Mouse (Mus musculus) embryo, embryonic 10 days (tissue): ENCODE measurements around the gene Coro7.

Source experiments
- DNase-seq: peaks from one replicate; pipeline ENCODE4 v3.0.0-alpha.2; 2015; ENCODE audit warnings: low spot score

Coro7 gene

GRCm38 (mm10) chr16:4615297-4615696 lies 64.3 kb downstream of the Coro7 start:
- no peak for DNase-seq

GRCm38 (mm10) chr16:4614639-4615038 lies 64.9 kb downstream of the Coro7 start:
- no peak for DNase-seq

GRCm38 (mm10) chr16:4613736-4614135 lies 65.8 kb downstream of the Coro7 start:
- DNase-seq, result no peak

- DNase-seq, result no peak
Observed at GRCm38 (mm10) chr16:4611676-4612075, 67.9 kb downstream of the Coro7 start.

GRCm38 (mm10) chr16:4611193-4611592 lies 68.4 kb downstream of the Coro7 start:
- no peak for DNase-seq

GRCm38 (mm10) chr16:4608532-4609059 lies 71.0 kb downstream of the Coro7 start:
- no peak for DNase-seq

GRCm38 (mm10) chr16:4607818-4608531 lies 71.6 kb downstream of the Coro7 start:
- DNase-seq, result peak; percentile 83

GRCm38 (mm10) chr16:4606431-4607084 lies 73.0 kb downstream of the Coro7 start:
- DNase-seq, result no peak

- peak; percentile 45 for DNase-seq
Observed at GRCm38 (mm10) chr16:4605514-4606131, 74.0 kb downstream of the Coro7 start.

- no peak for DNase-seq
Observed at GRCm38 (mm10) chr16:4604293-4604837, 75.2 kb downstream of the Coro7 start.

- no peak for DNase-seq
Observed at GRCm38 (mm10) chr16:4603453-4603837, 76.1 kb downstream of the Coro7 start.

- no peak for DNase-seq
Observed at GRCm38 (mm10) chr16:4602766-4603452, 76.7 kb downstream of the Coro7 start.

GRCm38 (mm10) chr16:4602189-4602588 lies 77.4 kb downstream of the Coro7 start:
- no peak for DNase-seq

- no peak for DNase-seq
Observed at GRCm38 (mm10) chr16:4600701-4601310, 78.8 kb downstream of the Coro7 start.

- no peak for DNase-seq
Observed at GRCm38 (mm10) chr16:4599616-4600015, 80.0 kb downstream of the Coro7 start.

- DNase-seq, result peak; percentile 60
Observed at GRCm38 (mm10) chr16:4598891-4599543, 80.6 kb downstream of the Coro7 start.

GRCm38 (mm10) chr16:4598041-4598440 lies 81.5 kb downstream of the Coro7 start:
- no peak for DNase-seq

- DNase-seq, result no peak
Observed at GRCm38 (mm10) chr16:4597296-4597695, 82.3 kb downstream of the Coro7 start.

GRCm38 (mm10) chr16:4596836-4597235 lies 82.7 kb downstream of the Coro7 start:
- DNase-seq, result no peak

GRCm38 (mm10) chr16:4596141-4596728 lies 83.3 kb downstream of the Coro7 start:
- DNase-seq, result peak; percentile 91

- DNase-seq, result no peak
Observed at GRCm38 (mm10) chr16:4595527-4595963, 84.0 kb downstream of the Coro7 start.
